Mouse (Mus musculus) brain, embryonic 14.5 days (tissue): ENCODE data around the gene Spi1.

Source experiments
- CTCF ChIP-seq: fragments of 200-500 bp; IDR thresholded peaks from 2 replicates; pipeline ENCODE4 v1.5.1; 2012; ENCODE audit warnings: inconsistent platforms, mild to moderate bottlenecking, moderate library complexity, borderline replicate concordance; ENCODE audit not compliant: insufficient read depth, insufficient read length; ENCODE audit errors: extremely low read depth
- POLR2A ChIP-seq: fragments of 200-500 bp; IDR thresholded peaks from 2 replicates; pipeline ENCODE4 v1.6.1; 2012; ENCODE audit warnings: mild to moderate bottlenecking, inconsistent platforms, borderline replicate concordance; ENCODE audit not compliant: poor library complexity, insufficient read depth, insufficient read length, severe bottlenecking; ENCODE audit errors: extremely low read depth

- TF ChIP-seq POLR2A, result no peak
- no peak for TF ChIP-seq CTCF
Observed at GRCm38 (mm10) chr2:91123521-91123920, 41.3 kb downstream of the Spi1 start.
